Mouse (Mus musculus) heart, adult 2 months (tissue): ENCODE data around the gene Morc4. TPM values are rescaled to one million over a fixed set of nuclear protein-coding genes. Genes with fewer than 3 reads are reported as not detected.

ENCODE experiments used
- DNase-seq, 2 experiments: peaks; one replicate each; pipeline ENCODE4 v3.0.0; 2021
- H3K27ac ChIP-seq: fragments of 200-600 bp; 2 replicates; pipeline ENCODE4 v1.8.1; 2022
- H3K27me3 ChIP-seq: fragments of 200-500 bp; 2 replicates; pipeline ENCODE4 v1.6.1; 2012; ENCODE audit warnings: mild to moderate bottlenecking, low read length, inconsistent platforms, mixed read lengths; ENCODE audit not compliant: control insufficient read depth, insufficient read depth
- H3K36me3 ChIP-seq: fragments of 200-500 bp; 2 replicates; pipeline ENCODE4 v1.6.1; 2012; ENCODE audit warnings: low read length, inconsistent platforms; ENCODE audit not compliant: control insufficient read depth, insufficient read depth
- H3K4me1 ChIP-seq: fragments of 200-500 bp; 2 replicates; pipeline ENCODE4 v1.6.1; 2011; ENCODE audit warnings: low read length; ENCODE audit not compliant: control insufficient read depth, insufficient read depth
- H3K4me3 ChIP-seq: fragments of 200-600 bp; 2 replicates; pipeline ENCODE4 v1.8.1; 2022
- H3K79me2 ChIP-seq: fragments of 200-500 bp; replicated peaks from 2 replicates; pipeline ENCODE4 v1.6.1; 2012; ENCODE audit warnings: mild to moderate bottlenecking, inconsistent platforms, low read length, moderate library complexity, mixed read lengths; ENCODE audit not compliant: control insufficient read depth, insufficient read depth
- H3K9ac ChIP-seq: fragments of 200-500 bp; 2 replicates; pipeline ENCODE4 v1.6.1; 2012; ENCODE audit warnings: low read depth, mild to moderate bottlenecking, control low read depth, inconsistent platforms, low read length, mixed read lengths
- CTCF ChIP-seq: fragments of 200-600 bp; IDR thresholded peaks from 2 replicates; pipeline ENCODE4 v1.8.1; 2022; ENCODE audit warnings: antibody characterized with exemption, mild to moderate bottlenecking, moderate library complexity
- EP300 ChIP-seq: fragments of 200-500 bp; IDR thresholded peaks from 2 replicates; pipeline ENCODE4 v1.6.1; 2011; ENCODE audit warnings: low read depth, low read length, control low read depth; ENCODE audit not compliant: insufficient read depth
- POLR2A ChIP-seq: fragments of 200-500 bp; IDR thresholded peaks from 2 replicates; pipeline ENCODE4 v1.6.1; 2011; ENCODE audit warnings: mild to moderate bottlenecking, low read depth, low read length, control low read depth; ENCODE audit not compliant: insufficient read depth
- WGBS: fragments of 180-500 bp; shearing (Covaris S2); methylation state at CpG from one replicate; pipeline ENCODE4 v1.1.7; 2018; 5-methylcytosine and 5-hydroxymethylcytosine counted together
- intact Hi-C: fragments of 180-260 bp; cut with DNase I; formaldehyde crosslinking; loops from one replicate; pipeline ENCODE4 v1.15.1; 2025
- polyA plus RNA-seq: library from polyadenylated mRNA; depleted of rRNA; stranded (reverse); fragments of >200 nt; gene quantifications from 2 replicates; pipeline ENCODE4 v1.2.3, GENCODE M21; 2012
- total RNA-seq, 2 experiments: library from RNA; stranded (reverse); gene quantifications; 2 replicates each; pipeline ENCODE4 v1.2.3; 2021

Gene Morc4
- total and polyA plus RNA-seq, 3 experiments = 1.7 to 5.4 (median 3.3) TPM

DNA sequence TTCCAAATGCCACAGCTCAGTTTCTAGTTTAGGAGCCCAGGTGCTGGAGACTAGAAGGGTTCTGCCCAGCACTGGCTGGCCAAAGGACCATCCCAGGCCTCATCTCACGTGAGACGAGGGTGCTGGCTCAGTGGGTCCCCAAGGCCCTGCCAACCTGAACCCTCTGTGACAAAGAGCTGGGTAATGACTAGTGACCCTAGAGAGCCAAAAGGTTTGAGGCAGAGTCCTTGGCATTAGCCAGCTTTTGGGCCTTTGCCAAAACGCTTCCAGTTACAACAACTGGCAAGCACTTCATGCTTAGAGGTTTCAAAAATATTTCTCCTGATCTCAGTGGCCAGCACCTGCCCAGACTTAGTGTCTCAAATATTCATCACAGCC, 88.4 kb downstream of the Morc4 start:
- Histone ChIP-seq H3K4me3 (no peak overlapping the region), H3K27ac (no peak overlapping the region), H3K4me1 (peaks cover 1% of the 10 kb centered on the region), H3K9ac (no peak overlapping the region), H3K79me2 (no peaks in the 10 kb centered on the region), H3K36me3 (no peaks in the 10 kb centered on the region), H3K27me3 (no peaks in the 10 kb centered on the region)
- peak in 1 of 2 experiments; percentile 20 for DNase-seq
- no peak for TF ChIP-seq POLR2A
- intact Hi-C loops = no loop called here
- 67% methylated on average over 3 of the region's 3 CpGs for WGBS

DNA sequence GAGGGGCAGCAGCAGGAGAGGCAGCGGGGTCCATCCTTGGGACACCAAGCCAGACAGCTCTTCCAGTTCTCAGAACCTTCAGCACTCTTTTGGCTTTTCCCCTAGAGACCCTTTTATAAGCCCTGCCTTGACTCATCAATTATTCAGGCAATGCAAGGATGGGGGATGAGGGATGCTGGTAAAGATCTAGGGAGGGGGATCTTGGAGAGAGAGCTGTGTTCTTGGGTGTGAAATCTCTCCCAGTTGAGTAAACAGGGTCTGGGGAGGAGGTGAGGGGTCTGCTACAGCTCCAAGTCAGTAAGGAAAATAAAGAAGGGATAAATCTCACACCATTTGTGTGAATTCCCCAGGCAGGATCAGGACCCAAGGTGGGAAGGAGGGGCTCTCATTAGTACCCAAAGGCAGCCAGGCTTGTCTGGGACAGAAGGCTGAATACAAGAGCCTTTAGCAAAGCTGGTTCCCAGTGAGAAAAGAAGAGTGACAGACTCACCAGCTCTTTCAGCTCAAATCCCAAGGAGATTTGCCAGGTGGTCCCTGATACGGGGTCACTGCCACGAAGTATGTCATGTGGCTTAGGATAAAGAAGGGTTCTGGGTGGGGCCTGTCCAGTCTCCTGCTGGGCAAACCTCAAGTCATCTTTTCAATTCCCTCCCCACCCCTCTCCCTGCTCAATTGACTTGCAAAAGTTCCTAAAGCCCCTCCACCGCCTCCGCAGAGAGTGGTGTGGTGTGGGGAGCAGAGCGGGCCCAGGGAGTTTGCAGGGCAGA, 89.0 kb downstream of the Morc4 start, which contains the start of gene Ripply1:
Gene Ripply1 (minus strand): TSS at position 76 of the 767 bp plus-strand sequence.
- intact Hi-C loops = no loop called here
- no peaks in the 10 kb centered on the region for H3K36me3 ChIP-seq
- H3K27ac ChIP-seq = no peak within 1 kb of the TSS
- no peak for DNase-seq
- H3K27me3 ChIP-seq = no peaks in the 10 kb centered on the region
- 69% methylated on average over 6 of the region's 6 CpGs for WGBS
- no peak within 1 kb of the TSS for H3K9ac ChIP-seq
- H3K4me3 ChIP-seq = no peak within 1 kb of the TSS
- no peaks in the 10 kb centered on the region for H3K79me2 ChIP-seq
- H3K4me1 ChIP-seq = peaks cover 1% of the 10 kb centered on the region
- TF ChIP-seq EP300 = no peak
- no peak for TF ChIP-seq CTCF
- no peak for TF ChIP-seq POLR2A

DNA sequence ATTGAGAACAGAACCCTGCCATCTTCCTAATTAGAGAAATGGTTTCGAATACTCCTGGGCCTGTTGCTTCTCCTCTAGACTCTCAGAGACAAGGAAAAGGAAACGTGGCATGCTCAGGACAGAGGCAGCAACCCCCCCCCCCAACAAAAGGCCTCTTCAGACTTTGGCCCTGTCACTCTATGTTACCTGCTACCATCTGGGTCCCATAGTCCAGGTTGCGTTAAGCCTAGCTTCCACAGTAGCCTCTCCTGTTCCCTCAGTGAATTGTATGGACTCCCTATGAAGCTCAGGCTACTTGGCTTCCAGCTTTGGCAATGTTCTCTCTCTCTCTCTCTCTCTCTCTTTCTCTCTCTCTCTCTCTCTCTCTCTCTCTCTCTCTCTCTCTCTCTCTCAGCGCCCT, 89.9 kb downstream of the Morc4 start:
- Histone ChIP-seq H3K9ac (no peak overlapping the region), H3K4me1 (peaks cover 1% of the 10 kb centered on the region), H3K27me3 (no peaks in the 10 kb centered on the region), H3K4me3 (no peak overlapping the region), H3K36me3 (no peaks in the 10 kb centered on the region), H3K79me2 (no peaks in the 10 kb centered on the region), H3K27ac (no peak overlapping the region)
- intact Hi-C loops = no loop called here
- DNase-seq = no peak
- TF ChIP-seq POLR2A (no peak), EP300 (no peak), CTCF (no peak)
- 72% methylated on average over 4 of the region's 4 CpGs for WGBS

DNA sequence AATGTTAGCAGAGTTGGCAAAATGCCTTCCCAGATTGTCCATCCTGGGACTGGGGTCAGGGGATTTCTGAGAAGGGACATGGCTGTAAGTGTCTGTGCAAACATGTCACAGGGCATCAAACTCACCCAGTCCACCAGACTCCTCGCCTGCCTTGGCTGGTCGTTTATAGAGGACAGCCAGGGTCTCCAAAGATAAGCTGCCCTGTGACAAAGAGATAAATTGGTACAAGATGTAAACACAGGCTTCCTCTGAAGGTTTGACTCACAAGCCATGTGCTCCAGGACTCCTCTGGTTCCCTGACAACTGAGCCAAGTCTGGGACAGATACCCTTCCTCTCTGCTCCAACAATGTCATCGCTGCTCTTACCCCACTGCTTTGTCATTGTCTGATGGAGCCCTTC, 90.5 kb downstream of the Morc4 start:
- no peaks in the 10 kb centered on the region for H3K36me3 ChIP-seq
- no peak for DNase-seq
- H3K9ac ChIP-seq = no peak overlapping the region
- peaks cover 1% of the 10 kb centered on the region for H3K4me1 ChIP-seq
- H3K79me2 ChIP-seq = no peaks in the 10 kb centered on the region
- no peaks in the 10 kb centered on the region for H3K27me3 ChIP-seq
- no peak for TF ChIP-seq CTCF
- TF ChIP-seq EP300 = no peak
- TF ChIP-seq POLR2A = no peak
- intact Hi-C loops = no loop called here
- WGBS = 44% methylated on average over 3 of the region's 3 CpGs
- no peak overlapping the region for H3K4me3 ChIP-seq
- H3K27ac ChIP-seq = no peak overlapping the region

- Histone ChIP-seq H3K9ac (no peak overlapping the region), H3K27me3 (no peaks in the 10 kb centered on the region), H3K36me3 (no peaks in the 10 kb centered on the region), H3K79me2 (no peaks in the 10 kb centered on the region), H3K4me1 (peaks cover 2% of the 10 kb centered on the region; the same call in 1 of the 2 replicates), H3K27ac (no peak overlapping the region), H3K4me3 (no peak overlapping the region)
- TF ChIP-seq EP300 (no peak), CTCF (no peak)
- intact Hi-C loops = no loop called here
- 58% methylated on average over 5 of the region's 5 CpGs for WGBS
- DNase-seq = no peak
Measured at GRCm38 (mm10) chrX:139779401-139779800, 92.1 kb downstream of the Morc4 start.

GRCm38 (mm10) chrX:139778886-139779285, 92.6 kb downstream of the Morc4 start:
- Histone ChIP-seq H3K27me3 (no peaks in the 10 kb centered on the region), H3K27ac (no peak overlapping the region), H3K4me3 (no peak overlapping the region), H3K79me2 (no peaks in the 10 kb centered on the region), H3K4me1 (peaks cover 2% of the 10 kb centered on the region; the same call in 1 of the 2 replicates), H3K9ac (no peak overlapping the region), H3K36me3 (no peaks in the 10 kb centered on the region)
- WGBS = 76% methylated on average over 1 of the region's 1 CpGs
- intact Hi-C loops = no loop called here
- no peak for TF ChIP-seq POLR2A
- TF ChIP-seq CTCF = no peak
- no peak for TF ChIP-seq EP300
- DNase-seq = no peak
